Mouse (Mus musculus) right cerebral cortex, postnatal 10 days (tissue): ENCODE measurements around the gene Rasgef1c.

Source experiments
- DNase-seq, 2 experiments: peaks; one replicate each; pipeline ENCODE4 v3.0.0; 2021; ENCODE audit warnings: low spot score in 2 of 2

Rasgef1c gene

DNA sequence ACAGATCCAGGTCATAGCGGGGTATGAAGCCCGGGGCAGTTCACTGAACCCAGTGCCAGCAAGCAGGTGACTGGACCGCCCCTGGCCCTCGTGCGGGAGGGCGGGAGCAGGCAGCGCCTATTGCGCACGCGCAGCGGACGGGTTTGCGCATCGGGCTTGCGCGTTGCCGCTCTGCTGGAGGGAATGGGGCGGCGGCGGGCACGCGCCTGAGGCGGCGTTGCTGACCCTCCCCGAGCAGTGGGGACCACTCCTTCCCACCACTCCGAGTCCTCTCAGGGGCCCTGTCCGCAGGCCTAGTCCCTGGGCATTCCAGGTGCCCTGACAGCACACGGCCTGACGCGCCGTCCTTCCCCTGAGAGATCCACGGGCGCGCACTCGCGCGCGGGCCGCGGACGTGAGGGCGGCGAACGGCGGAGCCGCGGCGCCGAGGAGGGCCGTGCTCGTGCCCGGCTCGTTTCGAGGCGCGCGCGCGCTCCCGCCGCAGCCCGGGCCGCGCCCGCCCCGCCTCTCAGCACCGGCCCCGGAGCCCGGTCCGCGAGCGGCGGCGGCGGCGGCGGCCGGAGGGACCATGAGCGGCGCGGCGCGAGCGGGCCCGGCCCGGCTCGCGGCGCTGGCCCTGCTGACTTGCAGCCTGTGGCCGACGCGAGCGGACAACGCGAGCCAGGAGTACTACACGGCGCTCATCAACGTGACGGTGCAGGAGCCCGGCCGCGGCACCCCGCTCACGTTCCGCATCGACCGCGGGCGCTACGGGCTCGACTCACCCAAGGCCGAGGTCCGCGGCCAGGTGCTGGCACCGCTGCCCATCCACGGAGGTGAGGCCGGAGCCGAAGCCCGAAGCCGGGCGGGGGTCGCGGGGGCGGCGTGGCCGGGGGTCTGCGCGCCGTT, 123.4 kb downstream of the Rasgef1c start, which contains the start of gene Rnf130:
TSS of gene Rnf130 (plus strand) at position 514 of the 888 bp plus-strand sequence.
- DNase-seq = peak; percentile 94 to 97

GRCm38 (mm10) chr11:50025721-50026520, 124.3 kb downstream of the Rasgef1c start:
- DNase-seq = no peak

- DNase-seq = no peak
These were observed 125.0 kb downstream of the Rasgef1c start for GRCm38 (mm10) chr11:50026521-50027090.

GRCm38 (mm10) chr11:50028416-50028815, 126.8 kb downstream of the Rasgef1c start:
- no peak for DNase-seq
